Mouse (Mus musculus): ENCODE data around the gene Snx15. TPM values are rescaled to one million over a fixed set of nuclear protein-coding genes. Genes with fewer than 3 reads are reported as not detected.

The Snx15 gene
- total and polyA plus RNA-seq, 2 experiments from 2014 or later, result 62.7 to 84.4 TPM

GRCm38 (mm10) chr19:6071261-6071660, 56.8 kb downstream of the Snx15 start:
- H3K36me3 ChIP-seq (ENCODE audit: insufficient read depth, low read length), result peaks cover 33% of the 10 kb centered on the region
- H3K27ac ChIP-seq, result no peak overlapping the region
- H3K27me3 ChIP-seq (ENCODE audit: insufficient read depth, low read length), result no peaks in the 10 kb centered on the region
- no peak overlapping the region for H3K4me3 ChIP-seq (ENCODE audit: low read length)
- H3K4me2 ChIP-seq (ENCODE audit: low read depth, low read length), result no peak overlapping the region
- ATAC-seq (no peak), DNase-seq (ENCODE audit: low spot score) (no peak)
- H3K9ac ChIP-seq (replicated peaks; ENCODE audit: low read length), result no peak overlapping the region
- no peaks in the 10 kb centered on the region for H3K9me3 ChIP-seq (ENCODE audit: low read length)
- WGBS, result 94% methylated on average over 19 of the region's 19 CpGs
- TF ChIP-seq CTCF (IDR thresholded peaks at IDR 0.05; ENCODE audit: low read depth), result no peak
- peaks cover 8% of the 10 kb centered on the region for H3K4me1 ChIP-seq (ENCODE audit: insufficient read depth, low read length)

DNA sequence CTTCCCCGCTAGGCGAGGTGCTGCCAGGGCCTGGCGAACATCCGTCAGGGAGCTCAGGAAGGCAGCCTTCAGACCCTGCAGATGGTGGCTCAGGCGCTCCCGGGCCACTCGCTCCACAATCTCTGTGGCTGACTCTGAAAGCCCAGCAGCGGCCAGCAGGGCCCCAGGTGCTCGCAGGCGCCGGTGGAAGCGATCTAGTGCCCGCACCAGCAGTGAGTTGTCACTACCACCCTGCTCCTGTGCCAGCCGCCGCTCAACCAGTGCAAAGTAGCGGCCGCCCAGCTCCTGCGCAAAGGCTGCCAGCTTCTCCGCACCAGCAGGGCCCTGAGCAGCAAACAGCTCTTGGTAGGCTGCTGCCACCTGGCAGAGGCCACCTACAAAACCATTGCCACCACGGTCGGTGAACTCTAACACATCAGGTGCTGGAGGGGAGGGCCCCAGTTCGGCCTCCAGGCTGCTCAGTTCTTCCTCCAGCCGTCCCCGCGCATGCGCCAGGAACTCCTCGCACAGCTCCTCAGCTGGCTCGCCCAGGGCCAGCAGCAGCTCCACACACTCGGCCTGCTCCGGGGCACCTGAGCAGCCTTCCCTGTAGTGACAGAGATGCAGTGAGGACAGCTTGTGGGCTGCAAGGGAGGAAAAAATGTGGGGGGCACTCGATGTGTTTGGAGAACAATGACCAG, 57.4 kb downstream of the Snx15 start:
- no peak for ATAC-seq
- Histone ChIP-seq H3K9me3 (ENCODE audit: low read length) (no peaks in the 10 kb centered on the region), H3K27me3 (ENCODE audit: insufficient read depth, low read length) (no peaks in the 10 kb centered on the region), H3K4me1 (ENCODE audit: insufficient read depth, low read length) (peaks cover 8% of the 10 kb centered on the region), H3K4me2 (ENCODE audit: low read depth, low read length) (no peak overlapping the region), H3K9ac (replicated peaks; ENCODE audit: low read length) (no peak overlapping the region), H3K36me3 (ENCODE audit: insufficient read depth, low read length) (peaks cover 33% of the 10 kb centered on the region), H3K4me3 (ENCODE audit: low read length) (no peak overlapping the region), H3K27ac (no peak overlapping the region)
- no peak for DNase-seq (ENCODE audit: low spot score)
- no peak for TF ChIP-seq CTCF (IDR thresholded peaks at IDR 0.05; ENCODE audit: low read depth)
- 91% methylated on average over 31 of the region's 31 CpGs for WGBS

GRCm38 (mm10) chr19:6069851-6070250, 58.3 kb downstream of the Snx15 start:
- ATAC-seq, result no peak
- Histone ChIP-seq H3K4me1 (ENCODE audit: insufficient read depth, low read length) (peaks cover 8% of the 10 kb centered on the region), H3K27me3 (ENCODE audit: insufficient read depth, low read length) (no peaks in the 10 kb centered on the region), H3K4me3 (ENCODE audit: low read length) (no peak overlapping the region), H3K27ac (no peak overlapping the region), H3K36me3 (ENCODE audit: insufficient read depth, low read length) (peaks cover 31% of the 10 kb centered on the region), H3K4me2 (ENCODE audit: low read depth, low read length) (no peak overlapping the region), H3K9ac (replicated peaks; ENCODE audit: low read length) (no peak overlapping the region), H3K9me3 (ENCODE audit: low read length) (no peaks in the 10 kb centered on the region)
- 91% methylated on average over 8 of the region's 10 CpGs for WGBS
- TF ChIP-seq CTCF (IDR thresholded peaks at IDR 0.05; ENCODE audit: low read depth), result no peak
- no peak for DNase-seq (ENCODE audit: low spot score)

Other genes with a start within 250 kb of the Snx15 start
- 7.5 and 10.1 TPM in 2 replicates for gene Tigd3, start 234.2 kb downstream of the Snx15 start, total RNA-seq (2014; rRNA removed)
- gene Tigd3, start 234.2 kb downstream of the Snx15 start, polyA plus RNA-seq (2015; fragmentation: Nextera tagmentation; extraction: Ambion mirVana), result 7.1 and 7.5 TPM in 2 replicates
- 61.7 and 77.4 TPM in 2 replicates for gene Dpf2, start 215.3 kb downstream of the Snx15 start, total RNA-seq (2014; rRNA removed)
- gene Dpf2, start 215.3 kb downstream of the Snx15 start, polyA plus RNA-seq (2015; fragmentation: Nextera tagmentation; extraction: Ambion mirVana), result 69.5 and 70.2 TPM in 2 replicates
- gene Cdc42ep2, start 203.5 kb downstream of the Snx15 start, total RNA-seq (2014; rRNA removed), result 22.0 and 28.0 TPM in 2 replicates
- 17.4 and 18.0 TPM in 2 replicates for gene Cdc42ep2, start 203.5 kb downstream of the Snx15 start, polyA plus RNA-seq (2015; fragmentation: Nextera tagmentation; extraction: Ambion mirVana)
- gene Pola2, start 164.1 kb downstream of the Snx15 start, total RNA-seq (2014; rRNA removed), result 23.4 and 28.9 TPM in 2 replicates
- gene Pola2, start 164.1 kb downstream of the Snx15 start, polyA plus RNA-seq (2015; fragmentation: Nextera tagmentation; extraction: Ambion mirVana), result 19.5 and 21.5 TPM in 2 replicates
- gene Slc22a20, start 142.2 kb downstream of the Snx15 start, total RNA-seq (2014; rRNA removed), result not detected in 2 replicates
- not detected in 2 replicates for gene Slc22a20, start 142.2 kb downstream of the Snx15 start, polyA plus RNA-seq (2015; fragmentation: Nextera tagmentation; extraction: Ambion mirVana)
- gene Capn1, start 112.4 kb downstream of the Snx15 start, total RNA-seq (2014; rRNA removed), result 13.6 and 15.7 TPM in 2 replicates
- gene Capn1, start 112.4 kb downstream of the Snx15 start, polyA plus RNA-seq (2015; fragmentation: Nextera tagmentation; extraction: Ambion mirVana), result 4.6 and 4.8 TPM in 2 replicates
- 27.6 and 34.1 TPM in 2 replicates for gene Syvn1, start 81.7 kb downstream of the Snx15 start, total RNA-seq (2014; rRNA removed)
- gene Syvn1, start 81.7 kb downstream of the Snx15 start, polyA plus RNA-seq (2015; fragmentation: Nextera tagmentation; extraction: Ambion mirVana), result 26.8 and 29.8 TPM in 2 replicates
- 34.4 and 36.2 TPM in 2 replicates for gene Mrpl49, start 70.5 kb downstream of the Snx15 start, total RNA-seq (2014; rRNA removed)
- gene Mrpl49, start 70.5 kb downstream of the Snx15 start, polyA plus RNA-seq (2015; fragmentation: Nextera tagmentation; extraction: Ambion mirVana), result 52.4 and 54.9 TPM in 2 replicates
- gene Fau, start 70.5 kb downstream of the Snx15 start, total RNA-seq (2014; rRNA removed), result 558 and 787 TPM in 2 replicates
- 668 TPM in 2 replicates for gene Fau, start 70.5 kb downstream of the Snx15 start, polyA plus RNA-seq (2015; fragmentation: Nextera tagmentation; extraction: Ambion mirVana)
- gene Znhit2, start 67.1 kb downstream of the Snx15 start, total RNA-seq (2014; rRNA removed), result 76.0 and 97.3 TPM in 2 replicates
- 43.2 and 46.3 TPM in 2 replicates for gene Znhit2, start 67.1 kb downstream of the Snx15 start, polyA plus RNA-seq (2015; fragmentation: Nextera tagmentation; extraction: Ambion mirVana)
- 122 and 123 TPM in 2 replicates for gene Tm7sf2, start 59.9 kb downstream of the Snx15 start, total RNA-seq (2014; rRNA removed)
- gene Tm7sf2, start 59.9 kb downstream of the Snx15 start, polyA plus RNA-seq (2015; fragmentation: Nextera tagmentation; extraction: Ambion mirVana), result 57.7 and 64.2 TPM in 2 replicates
- 100.0 and 102 TPM in 2 replicates for gene Vps51, start 51.1 kb downstream of the Snx15 start, total RNA-seq (2014; rRNA removed)
- 91.2 and 92.2 TPM in 2 replicates for gene Vps51, start 51.1 kb downstream of the Snx15 start, polyA plus RNA-seq (2015; fragmentation: Nextera tagmentation; extraction: Ambion mirVana)
- not detected in 2 replicates for gene Tmem262, start 48.3 kb downstream of the Snx15 start, total RNA-seq (2014; rRNA removed)
- not detected in 2 replicates for gene Tmem262, start 48.3 kb downstream of the Snx15 start, polyA plus RNA-seq (2015; fragmentation: Nextera tagmentation; extraction: Ambion mirVana)
- 0.37 and 0.86 TPM in 2 replicates for gene Gm28374, start 46.0 kb downstream of the Snx15 start, total RNA-seq (2014; rRNA removed)
- gene Gm28374, start 46.0 kb downstream of the Snx15 start, polyA plus RNA-seq (2015; fragmentation: Nextera tagmentation; extraction: Ambion mirVana), result 0.24 and 1.1 TPM in 2 replicates
- gene Zfpl1, start 43.3 kb downstream of the Snx15 start, total RNA-seq (2014; rRNA removed), result 76.9 and 88.2 TPM in 2 replicates
- gene Zfpl1, start 43.3 kb downstream of the Snx15 start, polyA plus RNA-seq (2015; fragmentation: Nextera tagmentation; extraction: Ambion mirVana), result 83.9 and 88.2 TPM in 2 replicates
- gene Cdca5, start 43.3 kb downstream of the Snx15 start, total RNA-seq (2014; rRNA removed), result 6.3 and 7.4 TPM in 2 replicates
- gene Cdca5, start 43.3 kb downstream of the Snx15 start, polyA plus RNA-seq (2015; fragmentation: Nextera tagmentation; extraction: Ambion mirVana), result 6.1 and 7.4 TPM in 2 replicates
- not detected in 2 replicates for gene AC131692.1, start 33.9 kb downstream of the Snx15 start, total RNA-seq (2014; rRNA removed)
- gene AC131692.1, start 33.9 kb downstream of the Snx15 start, polyA plus RNA-seq (2015; fragmentation: Nextera tagmentation; extraction: Ambion mirVana), result not detected in 2 replicates
- 0.40 and 0.89 TPM in 2 replicates for gene Naaladl1, start 22.5 kb downstream of the Snx15 start, total RNA-seq (2014; rRNA removed)
- gene Naaladl1, start 22.5 kb downstream of the Snx15 start, polyA plus RNA-seq (2015; fragmentation: Nextera tagmentation; extraction: Ambion mirVana), result 0.36 and 0.43 TPM in 2 replicates
- gene Sac3d1, start 9.7 kb downstream of the Snx15 start, total RNA-seq (2014; rRNA removed), result 91.0 and 91.5 TPM in 2 replicates
- gene Sac3d1, start 9.7 kb downstream of the Snx15 start, polyA plus RNA-seq (2015; fragmentation: Nextera tagmentation; extraction: Ambion mirVana), result 50.5 and 51.9 TPM in 2 replicates
- not detected in 2 replicates for gene Batf2, start 12.7 kb upstream of the Snx15 start, total RNA-seq (2014; rRNA removed)
- gene Batf2, start 12.7 kb upstream of the Snx15 start, polyA plus RNA-seq (2015; fragmentation: Nextera tagmentation; extraction: Ambion mirVana), result 0.21 and 0.23 TPM in 2 replicates
- gene Arl2, start 13.2 kb upstream of the Snx15 start, total RNA-seq (2014; rRNA removed), result 112 and 123 TPM in 2 replicates
- gene Arl2, start 13.2 kb upstream of the Snx15 start, polyA plus RNA-seq (2015; fragmentation: Nextera tagmentation; extraction: Ambion mirVana), result 151 and 155 TPM in 2 replicates
- gene Majin, start 56.1 kb upstream of the Snx15 start, total RNA-seq (2014; rRNA removed), result not detected in 2 replicates
- gene Majin, start 56.1 kb upstream of the Snx15 start, polyA plus RNA-seq (2015; fragmentation: Nextera tagmentation; extraction: Ambion mirVana), result 0.24 TPM in 1 of 2 replicates, not detected in the other
- not detected in 2 replicates for gene Gpha2, start 98.1 kb upstream of the Snx15 start, total RNA-seq (2014; rRNA removed)
- gene Gpha2, start 98.1 kb upstream of the Snx15 start, polyA plus RNA-seq (2015; fragmentation: Nextera tagmentation; extraction: Ambion mirVana), result 0.39 and 0.60 TPM in 2 replicates
- gene Ppp2r5b, start 107.6 kb upstream of the Snx15 start, total RNA-seq (2014; rRNA removed), result 272 and 321 TPM in 2 replicates
- gene Ppp2r5b, start 107.6 kb upstream of the Snx15 start, polyA plus RNA-seq (2015; fragmentation: Nextera tagmentation; extraction: Ambion mirVana), result 149 and 160 TPM in 2 replicates
- 38.7 and 43.4 TPM in 2 replicates for gene Atg2a, start 113.4 kb upstream of the Snx15 start, total RNA-seq (2014; rRNA removed)
- gene Atg2a, start 113.4 kb upstream of the Snx15 start, polyA plus RNA-seq (2015; fragmentation: Nextera tagmentation; extraction: Ambion mirVana), result 7.6 and 8.9 TPM in 2 replicates
- 127 and 135 TPM in 2 replicates for gene Ehd1, start 148.4 kb upstream of the Snx15 start, total RNA-seq (2014; rRNA removed)
- 76.5 and 77.5 TPM in 2 replicates for gene Ehd1, start 148.4 kb upstream of the Snx15 start, polyA plus RNA-seq (2015; fragmentation: Nextera tagmentation; extraction: Ambion mirVana)
- 3.1 and 6.0 TPM in 2 replicates for gene Cdc42bpg, start 178.2 kb upstream of the Snx15 start, total RNA-seq (2014; rRNA removed)
- gene Cdc42bpg, start 178.2 kb upstream of the Snx15 start, polyA plus RNA-seq (2015; fragmentation: Nextera tagmentation; extraction: Ambion mirVana), result 0.29 and 0.33 TPM in 2 replicates
- 69.6 and 93.4 TPM in 2 replicates for gene Men1, start 206.7 kb upstream of the Snx15 start, total RNA-seq (2014; rRNA removed)
- gene Men1, start 206.7 kb upstream of the Snx15 start, polyA plus RNA-seq (2015; fragmentation: Nextera tagmentation; extraction: Ambion mirVana), result 57.8 and 59.5 TPM in 2 replicates
- 102 TPM in 2 replicates for gene Map4k2, start 212.8 kb upstream of the Snx15 start, total RNA-seq (2014; rRNA removed)
- gene Map4k2, start 212.8 kb upstream of the Snx15 start, polyA plus RNA-seq (2015; fragmentation: Nextera tagmentation; extraction: Ambion mirVana), result 18.6 and 21.4 TPM in 2 replicates
- gene Sf1, start 235.4 kb upstream of the Snx15 start, total RNA-seq (2014; rRNA removed), result 89.0 and 89.4 TPM in 2 replicates
- gene Sf1, start 235.4 kb upstream of the Snx15 start, polyA plus RNA-seq (2015; fragmentation: Nextera tagmentation; extraction: Ambion mirVana), result 80.2 and 84.9 TPM in 2 replicates